Mouse (Mus musculus) CD8-positive naive resting alpha-beta T cell, adult 57 days (primary cell): Measurements from ENCODE around the gene Bbs7. TPM values are rescaled to one million over a fixed set of nuclear protein-coding genes. Genes with fewer than 3 reads are reported as not detected.

Source experiments
- total RNA-seq: library from RNA; stranded (reverse); gene quantifications from one replicate; pipeline ENCODE4 v1.2.4, GENCODE M21; 2023

Gene Bbs7
- 0.70 TPM for total RNA-seq

GRCm38 (mm10) chr3:36613202-36613907 lies at the start of gene Bbs7:
Gene Bbs7, minus strand, starts transcription at chr3:36613477.

DNA sequence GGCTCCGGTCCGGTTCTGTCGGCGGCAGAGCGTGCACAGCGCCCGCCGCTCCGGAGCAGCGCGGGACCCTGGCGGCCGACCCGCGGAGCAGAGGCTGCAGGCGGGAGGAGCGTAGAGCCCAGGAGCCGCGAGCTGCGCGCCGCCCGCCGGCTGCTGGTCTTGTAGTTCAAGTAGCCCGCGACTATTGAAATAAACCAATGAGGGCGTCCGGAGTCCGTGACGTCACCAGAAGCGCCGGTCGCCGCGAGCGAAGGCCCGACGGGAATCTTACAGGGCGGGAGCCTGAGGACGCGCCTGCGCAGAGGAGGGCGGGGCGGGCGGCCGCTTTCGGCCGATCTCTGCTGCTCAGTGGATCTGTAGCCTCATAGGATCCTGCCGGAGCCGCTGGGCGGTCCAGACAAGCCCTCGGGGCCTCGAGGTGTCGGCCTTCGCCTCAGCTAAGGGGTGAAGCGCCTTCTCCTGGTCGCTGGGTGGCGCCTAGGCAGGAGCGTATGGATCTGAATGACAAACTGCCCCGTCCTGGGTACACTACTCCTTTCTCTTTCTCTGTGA lies 41.4 kb downstream of the Bbs7 start, which contains the start of gene Ccna2:
TSS of gene Ccna2 (minus strand) at position 324 of the 552 bp plus-strand sequence.

DNA sequence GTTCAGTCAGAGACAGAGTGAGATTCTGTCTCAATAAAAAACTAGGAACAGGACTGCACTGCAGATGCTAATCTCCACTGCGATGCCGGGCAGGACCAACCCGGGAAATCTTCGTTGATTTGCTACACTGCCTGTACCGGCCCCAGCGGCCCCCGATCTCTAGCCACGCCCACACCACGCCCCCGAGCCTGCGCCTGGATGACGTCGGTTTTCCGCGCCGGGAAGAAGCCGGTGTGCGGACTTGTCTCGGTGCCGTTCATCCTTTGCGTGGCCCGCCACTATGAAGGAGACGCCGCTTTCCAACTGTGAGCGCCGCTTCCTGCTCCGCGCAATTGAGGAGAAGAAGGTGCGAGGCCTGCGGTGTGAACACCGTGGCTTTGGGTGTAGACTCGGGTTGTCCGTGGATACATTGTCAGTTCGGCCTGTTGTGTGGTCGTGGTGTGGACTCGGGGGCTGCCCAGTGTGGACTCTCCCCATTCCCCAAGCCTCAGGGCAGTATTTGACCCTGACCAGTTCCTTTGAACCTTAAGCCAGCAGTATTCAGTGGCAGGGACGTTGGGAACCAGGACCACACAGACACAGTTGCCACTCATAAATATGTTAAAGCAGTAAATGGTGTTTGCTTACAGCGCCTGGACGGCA lies 60.8 kb downstream of the Bbs7 start, which contains the start of gene Exosc9:
TSS of gene Exosc9 (plus strand) at position 201 of the 642 bp plus-strand sequence.

Other genes with a start within 250 kb of the Bbs7 start
- 47.8 TPM for gene Anxa5, start 137.6 kb downstream of the Bbs7 start, total RNA-seq
- gene 1810062G17Rik, start 137.5 kb downstream of the Bbs7 start, total RNA-seq = not detected
- gene Gm11549, start 91.7 kb downstream of the Bbs7 start, total RNA-seq = not detected
- 39.5 TPM for gene Exosc9, start 60.9 kb downstream of the Bbs7 start, total RNA-seq
- 0.58 TPM for gene Ccna2, start 41.3 kb downstream of the Bbs7 start, total RNA-seq
- not detected for gene Trpc3, start 76.7 kb upstream of the Bbs7 start, total RNA-seq
- gene 4932438A13Rik, start 249.6 kb upstream of the Bbs7 start, total RNA-seq = 179 TPM